Mouse (Mus musculus): ENCODE measurements around the gene Olfr685. TPM values are rescaled to one million over a fixed set of nuclear protein-coding genes. Genes with fewer than 3 reads are reported as not detected.

The Olfr685 gene
- not detected in 2 replicates for polyA plus RNA-seq (2016; fragmentation: Nextera tagmentation; extraction: Ambion mirVana)

DNA sequence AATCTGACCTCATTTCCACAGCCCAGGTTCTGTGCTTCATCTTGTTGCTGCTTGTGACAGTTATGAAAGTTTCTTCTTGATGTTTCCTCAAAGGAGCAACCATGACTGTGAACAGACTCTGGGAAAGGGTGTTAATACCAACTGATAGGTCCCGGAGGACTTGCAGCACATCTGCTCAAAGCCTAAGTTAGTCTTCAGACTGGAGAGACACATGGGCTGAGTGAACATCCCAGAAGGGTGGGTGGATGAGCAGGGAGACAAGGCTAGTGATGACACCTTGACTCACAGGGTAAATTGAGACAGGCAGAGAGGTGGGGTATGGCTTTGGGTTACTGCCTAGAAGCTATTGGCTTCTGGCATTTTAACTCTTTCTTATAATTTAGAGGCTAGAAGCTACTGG lies at the start of gene Olfr685:
Gene Olfr685 (minus strand): TSS at position 101 of the 400 bp plus-strand sequence.
- Histone ChIP-seq H3K4me3 (no peak within 1 kb of the TSS), H3K4me1 (no peaks in the 10 kb centered on the region), H3K9me3 (replicated peaks) (no peaks in the 10 kb centered on the region), H3K9ac (no peak within 1 kb of the TSS), H3K27me3 (no peaks in the 10 kb centered on the region), H3K27ac (no peak within 1 kb of the TSS), H3K36me3 (no peaks in the 10 kb centered on the region), H3K4me2 (replicated peaks) (no peak within 1 kb of the TSS)
- WGBS = 85% methylated on average over 1 of the region's 1 CpGs
- no peak for ATAC-seq (ENCODE audit: low FRiP score)

DNA sequence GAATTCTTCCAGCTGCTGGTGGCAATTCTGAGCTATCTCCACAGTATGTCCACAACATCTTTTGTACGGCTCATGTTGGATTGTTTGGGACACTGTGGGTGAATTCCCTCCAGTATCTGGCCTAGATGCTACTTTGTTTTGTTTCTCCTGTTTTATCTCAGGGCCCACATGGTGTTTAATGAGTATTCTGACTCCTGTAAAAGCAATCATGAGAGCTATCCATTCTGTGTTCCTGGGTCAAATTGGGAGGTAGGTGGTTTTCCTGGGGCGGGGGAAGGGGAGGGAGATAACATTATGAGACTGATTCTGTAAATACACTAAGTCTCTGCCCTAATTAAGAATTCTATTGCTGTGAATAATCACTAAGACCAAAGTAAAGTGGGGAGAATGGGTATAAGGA lies 43.6 kb upstream of the Olfr685 start:
- WGBS = 80% methylated on average over 2 of the region's 2 CpGs
- H3K9me3 ChIP-seq (replicated peaks) = no peaks in the 10 kb centered on the region
- no peak for ATAC-seq (ENCODE audit: low FRiP score)

DNA sequence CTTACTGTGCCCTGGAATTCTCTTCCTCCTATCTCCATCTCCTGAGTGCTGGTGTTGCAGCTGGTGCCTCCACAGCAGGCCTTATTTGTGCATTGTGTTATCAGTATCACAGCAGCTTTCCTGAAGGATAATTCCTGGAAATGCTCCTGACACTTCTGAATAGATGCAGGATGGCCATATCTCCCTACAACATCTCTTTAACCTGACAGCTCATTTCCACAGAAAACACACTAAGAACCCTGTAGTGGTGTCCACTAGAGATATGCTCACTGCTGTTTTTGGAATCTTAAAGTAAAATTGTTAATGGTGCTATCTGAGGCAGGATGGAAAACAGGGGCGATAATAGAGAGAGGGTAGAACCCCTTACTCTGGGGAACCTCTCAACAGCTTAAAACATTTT lies 42.3 kb upstream of the Olfr685 start:
- H3K27me3 ChIP-seq = no peaks in the 10 kb centered on the region

More for the DNA sequence above, 43.6 kb upstream of the Olfr685 start:
- Histone ChIP-seq H3K4me2 (replicated peaks) (no peak overlapping the region), H3K36me3 (no peaks in the 10 kb centered on the region), H3K4me1 (no peaks in the 10 kb centered on the region), H3K9ac (no peak overlapping the region), H3K27ac (no peak overlapping the region), H3K4me3 (no peak overlapping the region), H3K27me3 (no peaks in the 10 kb centered on the region)

DNA sequence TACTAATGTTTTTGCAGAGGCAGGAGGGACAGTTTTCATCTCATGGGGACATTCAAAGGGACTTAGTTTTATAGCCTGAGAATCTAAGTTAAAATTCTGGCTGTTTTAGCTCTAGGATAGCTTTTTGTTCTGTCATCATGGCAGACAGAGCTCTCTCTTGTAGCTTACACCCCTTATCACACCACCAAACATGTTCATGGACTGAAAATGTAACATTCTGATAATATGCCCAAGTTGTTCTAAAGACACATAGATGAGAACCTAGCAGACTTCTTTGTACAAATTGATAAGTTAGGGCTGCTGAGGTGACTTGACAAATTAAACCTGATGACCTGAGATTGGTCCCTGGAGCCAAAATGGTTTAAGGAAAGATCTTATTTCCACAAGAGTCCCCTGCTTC lies 40.9 kb upstream of the Olfr685 start:
- H3K4me3 ChIP-seq = no peak overlapping the region
- no peak for ATAC-seq (ENCODE audit: low FRiP score)
- no peak overlapping the region for H3K27ac ChIP-seq
- no peaks in the 10 kb centered on the region for H3K36me3 ChIP-seq
- H3K4me1 ChIP-seq = no peaks in the 10 kb centered on the region
- no peaks in the 10 kb centered on the region for H3K27me3 ChIP-seq
- H3K4me2 ChIP-seq (replicated peaks) = no peak overlapping the region
- no peak overlapping the region for H3K9ac ChIP-seq
- H3K9me3 ChIP-seq (replicated peaks) = no peaks in the 10 kb centered on the region

More for the DNA sequence above, 42.3 kb upstream of the Olfr685 start:
- Histone ChIP-seq H3K27ac (no peak overlapping the region), H3K36me3 (no peaks in the 10 kb centered on the region), H3K4me1 (no peaks in the 10 kb centered on the region), H3K4me2 (replicated peaks) (no peak overlapping the region), H3K9me3 (replicated peaks) (no peaks in the 10 kb centered on the region), H3K4me3 (no peak overlapping the region), H3K9ac (no peak overlapping the region)
- 88% methylated on average over 1 of the region's 1 CpGs for WGBS
- no peak for ATAC-seq (ENCODE audit: low FRiP score)

DNA sequence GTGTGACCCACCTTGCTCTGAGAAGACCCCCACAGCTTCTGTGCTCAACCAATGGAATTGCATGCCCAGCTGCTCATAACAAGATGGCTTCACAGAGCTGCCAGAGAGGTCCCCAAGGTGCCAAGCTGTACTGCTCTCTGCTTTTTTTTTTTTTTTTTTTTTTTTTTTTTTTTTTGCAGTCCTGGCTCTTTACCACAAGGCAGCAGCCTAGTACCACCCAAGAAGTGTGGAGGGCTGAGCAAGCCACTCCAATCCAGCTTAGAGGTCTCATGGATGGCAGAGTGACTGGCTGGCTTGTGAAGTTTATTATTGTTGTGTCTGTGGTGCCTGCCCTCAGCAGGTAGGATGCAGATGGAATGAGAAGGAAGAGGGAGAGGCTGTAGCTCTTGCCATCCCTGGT lies 40.3 kb upstream of the Olfr685 start:
- no peaks in the 10 kb centered on the region for H3K4me1 ChIP-seq
- H3K36me3 ChIP-seq = no peaks in the 10 kb centered on the region
- H3K27ac ChIP-seq = no peak overlapping the region
- no peak overlapping the region for H3K9ac ChIP-seq
- no peaks in the 10 kb centered on the region for H3K9me3 ChIP-seq (replicated peaks)
- no peak overlapping the region for H3K4me2 ChIP-seq (replicated peaks)
- no peak overlapping the region for H3K4me3 ChIP-seq
- H3K27me3 ChIP-seq = no peaks in the 10 kb centered on the region
- ATAC-seq (ENCODE audit: low FRiP score) = no peak

DNA sequence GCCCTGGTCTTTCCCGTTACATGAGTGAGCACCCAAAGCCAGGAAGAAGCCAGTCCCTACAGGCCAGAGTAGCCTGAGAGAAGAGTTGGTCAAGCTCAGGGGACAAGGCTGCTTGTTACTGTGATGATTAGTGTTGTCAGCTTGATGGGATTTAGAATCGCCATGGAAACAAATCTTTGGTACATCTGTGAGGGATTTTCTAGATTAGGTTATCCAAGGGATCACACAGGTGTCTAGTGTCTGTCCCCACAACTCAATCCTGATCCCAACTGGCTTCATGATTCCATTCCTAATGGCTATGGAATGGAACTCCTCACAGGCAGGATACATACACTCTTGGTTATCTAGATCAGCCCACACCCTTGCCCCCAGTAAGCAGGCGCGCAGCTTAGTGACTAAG lies 32.5 kb upstream of the Olfr685 start:
- no peak for ATAC-seq (ENCODE audit: low FRiP score)
- no peaks in the 10 kb centered on the region for H3K4me1 ChIP-seq
- no peak overlapping the region for H3K9ac ChIP-seq
- no peak overlapping the region for H3K4me3 ChIP-seq
- no peaks in the 10 kb centered on the region for H3K36me3 ChIP-seq
- H3K4me2 ChIP-seq (replicated peaks) = no peak overlapping the region
- no peak overlapping the region for H3K27ac ChIP-seq
- no peaks in the 10 kb centered on the region for H3K9me3 ChIP-seq (replicated peaks)
- WGBS = 78% methylated on average over 4 of the region's 4 CpGs
- H3K27me3 ChIP-seq = no peaks in the 10 kb centered on the region

DNA sequence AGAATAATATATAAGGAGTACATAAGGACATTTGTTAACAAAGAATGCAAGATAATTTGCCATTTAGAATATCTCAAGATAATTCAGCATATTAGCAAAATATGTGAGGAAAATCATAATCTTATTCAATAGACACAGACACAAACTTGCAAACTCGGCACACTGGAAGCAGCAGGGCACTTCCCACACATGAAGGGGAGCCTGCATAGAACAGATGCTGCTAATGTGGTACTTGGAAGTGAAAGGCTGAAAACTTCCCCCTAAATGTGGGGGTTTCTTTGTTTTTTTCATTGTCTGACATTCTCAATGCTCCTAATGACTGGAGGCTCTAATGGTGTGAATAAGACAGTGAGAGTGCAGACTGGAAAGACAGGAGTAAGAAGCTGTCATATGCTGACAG lies 28.9 kb upstream of the Olfr685 start:
- Histone ChIP-seq H3K4me1 (no peaks in the 10 kb centered on the region), H3K36me3 (no peaks in the 10 kb centered on the region), H3K4me3 (no peak overlapping the region), H3K4me2 (replicated peaks) (no peak overlapping the region), H3K9ac (no peak overlapping the region), H3K27me3 (no peaks in the 10 kb centered on the region), H3K27ac (no peak overlapping the region), H3K9me3 (replicated peaks) (no peaks in the 10 kb centered on the region)
- ATAC-seq (ENCODE audit: low FRiP score) = no peak
- WGBS = 39% methylated on average over 1 of the region's 1 CpGs

DNA sequence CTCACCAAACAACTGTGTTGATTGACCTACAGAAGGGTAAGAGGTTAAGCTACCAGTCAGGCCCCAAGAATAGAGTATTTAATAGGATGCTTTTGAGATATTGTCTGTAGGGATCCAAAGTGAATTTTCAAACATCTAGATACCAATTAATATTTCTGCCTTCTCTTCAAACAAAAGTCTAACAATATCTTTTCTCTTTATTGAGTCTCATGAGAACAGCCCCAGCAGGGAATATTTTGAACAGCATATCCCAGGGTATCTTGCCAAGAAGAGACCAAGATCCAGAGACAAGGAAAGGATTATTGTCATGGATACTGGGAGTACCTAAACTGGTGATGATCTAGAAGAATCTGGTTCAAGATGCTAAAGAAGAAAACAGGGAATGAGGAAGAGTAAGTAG lies 21.6 kb upstream of the Olfr685 start, which contains the start of gene Olfr686:
Gene Olfr686 (minus strand): TSS at position 101 of the 400 bp plus-strand sequence.
- no peak within 1 kb of the TSS for H3K9ac ChIP-seq
- H3K4me2 ChIP-seq (replicated peaks) = no peak within 1 kb of the TSS
- no peak within 1 kb of the TSS for H3K27ac ChIP-seq
- H3K4me3 ChIP-seq = no peak within 1 kb of the TSS
- H3K36me3 ChIP-seq = no peaks in the 10 kb centered on the region
- ATAC-seq (ENCODE audit: low FRiP score) = no peak
- no peaks in the 10 kb centered on the region for H3K27me3 ChIP-seq
- no peaks in the 10 kb centered on the region for H3K9me3 ChIP-seq (replicated peaks)
- no peaks in the 10 kb centered on the region for H3K4me1 ChIP-seq

DNA sequence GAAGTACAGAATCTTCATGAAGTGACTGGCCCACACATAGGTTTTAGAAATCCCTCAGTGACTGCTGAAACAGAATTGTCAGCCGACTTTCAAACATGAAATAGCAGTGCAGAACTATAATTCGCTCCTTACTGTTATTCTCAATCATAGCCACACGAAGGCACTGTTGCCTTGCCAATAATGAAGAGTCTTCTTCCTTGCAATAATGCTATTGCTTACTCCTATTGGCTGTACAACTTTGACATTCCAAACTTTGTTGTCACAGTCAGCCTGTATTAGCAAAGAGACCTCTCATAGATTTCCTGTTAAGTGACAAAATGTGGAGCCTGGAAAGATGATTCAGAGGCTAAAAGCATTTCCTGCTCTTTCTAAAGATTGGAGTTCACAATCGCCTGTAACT lies 15.0 kb downstream of the Olfr685 start:
- no peak for ATAC-seq (ENCODE audit: low FRiP score)
- Histone ChIP-seq H3K27ac (no peak overlapping the region), H3K9me3 (replicated peaks) (no peaks in the 10 kb centered on the region), H3K36me3 (no peaks in the 10 kb centered on the region), H3K27me3 (no peaks in the 10 kb centered on the region), H3K4me3 (no peak overlapping the region), H3K4me1 (no peaks in the 10 kb centered on the region), H3K9ac (no peak overlapping the region), H3K4me2 (replicated peaks) (no peak overlapping the region)
- 55% methylated on average over 4 of the region's 4 CpGs for WGBS

DNA sequence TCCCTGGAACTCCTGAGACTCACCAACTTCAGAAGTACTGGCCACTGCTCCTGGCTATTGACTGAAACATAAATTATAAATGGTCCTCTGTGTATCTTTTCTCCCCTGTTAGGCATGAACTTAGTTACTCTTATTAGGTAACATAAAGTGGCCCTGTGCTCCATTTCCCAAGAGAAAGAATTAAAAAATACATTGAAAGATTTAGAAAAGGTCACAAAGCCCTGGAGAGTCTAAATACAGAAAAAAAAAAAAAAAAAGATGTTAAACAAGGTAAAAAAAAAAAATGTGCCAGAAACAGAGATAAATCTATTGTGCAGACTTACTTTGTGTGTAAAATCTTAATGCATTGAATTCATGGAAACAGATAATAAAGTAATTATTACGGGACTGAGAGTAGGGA lies 22.3 kb downstream of the Olfr685 start, which contains the start of gene Olfr684:
Gene Olfr684 (minus strand): TSS at position 101 of the 400 bp plus-strand sequence.
- WGBS = 62% methylated on average over 1 of the region's 1 CpGs
- ATAC-seq (ENCODE audit: low FRiP score) = no peak
- no peak within 1 kb of the TSS for H3K27ac ChIP-seq
- no peak within 1 kb of the TSS for H3K4me2 ChIP-seq (replicated peaks)
- no peaks in the 10 kb centered on the region for H3K9me3 ChIP-seq (replicated peaks)
- H3K36me3 ChIP-seq = no peaks in the 10 kb centered on the region
- no peaks in the 10 kb centered on the region for H3K4me1 ChIP-seq
- H3K27me3 ChIP-seq = no peaks in the 10 kb centered on the region
- H3K9ac ChIP-seq = no peak within 1 kb of the TSS
- no peak within 1 kb of the TSS for H3K4me3 ChIP-seq

DNA sequence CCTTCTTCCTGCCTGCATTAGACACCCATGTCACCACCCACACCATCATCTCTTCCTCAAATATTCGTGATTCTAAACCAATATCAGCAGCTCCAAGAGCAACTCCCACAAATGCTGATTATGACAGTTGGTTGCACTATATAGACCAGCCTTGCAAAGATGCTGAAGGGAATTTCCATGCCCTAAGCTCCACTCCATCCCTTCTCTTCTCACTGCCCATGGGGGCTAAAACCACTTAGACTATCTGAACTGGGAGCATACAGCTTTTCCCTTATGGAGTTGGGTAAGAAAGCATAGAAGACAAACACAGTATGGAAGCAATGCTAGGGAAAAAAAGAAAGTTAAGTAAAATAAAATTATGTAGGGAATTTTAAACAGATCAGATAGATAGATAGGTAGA lies 38.9 kb downstream of the Olfr685 start, which contains the start of gene Olfr683:
Gene Olfr683 (minus strand): TSS at position 101 of the 400 bp plus-strand sequence.
- Histone ChIP-seq H3K4me1 (no peaks in the 10 kb centered on the region), H3K36me3 (no peaks in the 10 kb centered on the region), H3K27ac (no peak within 1 kb of the TSS), H3K9me3 (replicated peaks) (no peaks in the 10 kb centered on the region), H3K9ac (no peak within 1 kb of the TSS), H3K4me3 (no peak within 1 kb of the TSS), H3K27me3 (no peaks in the 10 kb centered on the region), H3K4me2 (replicated peaks) (no peak within 1 kb of the TSS)
- WGBS = 80% methylated on average over 1 of the region's 1 CpGs
- no peak for ATAC-seq (ENCODE audit: low FRiP score)

DNA sequence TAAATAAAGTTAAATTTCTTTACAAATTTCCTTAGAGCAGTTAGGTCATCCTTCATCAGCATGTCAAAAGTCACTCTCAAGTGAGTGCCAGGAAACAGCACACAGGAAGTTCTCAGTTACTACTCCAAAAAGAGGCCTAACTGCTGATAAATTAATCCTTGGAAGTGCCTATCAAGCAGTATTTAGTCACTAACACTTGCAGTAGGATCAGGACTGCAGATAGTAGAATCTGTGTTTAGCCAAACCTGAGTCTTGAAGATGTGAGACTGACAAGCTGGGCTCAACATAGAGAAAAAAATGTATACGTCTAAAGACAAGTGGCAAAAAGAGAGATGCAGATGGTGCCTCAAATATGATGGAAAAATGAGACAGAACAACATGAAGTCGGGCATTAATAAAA lies 44.5 kb downstream of the Olfr685 start:
- ATAC-seq (ENCODE audit: low FRiP score) = no peak
- no peaks in the 10 kb centered on the region for H3K36me3 ChIP-seq
- no peak overlapping the region for H3K4me3 ChIP-seq
- H3K27ac ChIP-seq = no peak overlapping the region
- no peaks in the 10 kb centered on the region for H3K4me1 ChIP-seq
- 84% methylated on average over 2 of the region's 2 CpGs for WGBS
- no peaks in the 10 kb centered on the region for H3K9me3 ChIP-seq (replicated peaks)
- H3K4me2 ChIP-seq (replicated peaks) = no peak overlapping the region
- H3K9ac ChIP-seq = no peak overlapping the region
- no peaks in the 10 kb centered on the region for H3K27me3 ChIP-seq
